Mouse (Mus musculus) cerebral cortex, adult 2 months (tissue): ENCODE data around the gene Aldh1a3.

Source experiments
- WGBS: fragments of 180-500 bp; shearing (Covaris S2); methylation state at CpG from one replicate; pipeline ENCODE4 v1.1.7; 2018; 5-methylcytosine and 5-hydroxymethylcytosine counted together

The Aldh1a3 gene

DNA sequence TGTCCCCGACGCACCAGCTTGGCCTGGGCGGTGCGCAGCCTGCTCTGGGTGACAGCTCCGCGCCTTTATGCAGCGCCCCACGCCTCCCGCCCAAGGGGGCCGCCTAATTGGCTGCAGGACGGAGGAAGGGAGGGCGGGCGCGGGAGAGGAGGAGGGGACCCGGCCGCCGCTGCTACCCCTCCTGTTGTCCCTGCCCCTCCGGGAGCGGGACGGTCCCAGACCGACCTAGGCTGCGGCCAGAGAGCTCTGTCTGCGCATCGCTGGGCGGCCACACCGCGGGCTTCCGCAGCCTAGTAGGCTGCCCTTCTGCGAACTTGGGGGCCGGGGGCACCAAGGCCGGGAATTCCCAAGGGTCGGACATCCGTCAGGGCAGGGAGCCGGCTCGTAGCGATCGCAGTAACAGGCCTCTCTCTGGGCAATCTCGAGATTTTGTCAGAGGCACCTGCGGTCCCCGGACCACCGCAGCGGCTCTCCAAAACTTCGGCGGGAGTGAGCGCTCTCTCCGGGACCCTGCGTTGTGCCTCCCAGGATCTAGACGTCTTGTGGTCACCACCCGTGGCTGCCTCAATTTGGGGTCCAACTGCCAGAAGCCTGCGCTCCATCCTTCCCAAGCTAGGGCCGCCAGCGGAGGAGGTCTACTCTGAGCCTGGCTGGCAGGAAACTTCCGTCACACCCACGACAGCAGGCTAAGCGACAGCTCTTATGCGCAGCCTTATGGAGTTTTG is at the start of gene Aldh1a3:
Aldh1a3 (minus strand) TSS at position 81 of the 725 bp plus-strand sequence.
- WGBS: under 1% methylated on average over 53 of the region's 56 CpGs

DNA sequence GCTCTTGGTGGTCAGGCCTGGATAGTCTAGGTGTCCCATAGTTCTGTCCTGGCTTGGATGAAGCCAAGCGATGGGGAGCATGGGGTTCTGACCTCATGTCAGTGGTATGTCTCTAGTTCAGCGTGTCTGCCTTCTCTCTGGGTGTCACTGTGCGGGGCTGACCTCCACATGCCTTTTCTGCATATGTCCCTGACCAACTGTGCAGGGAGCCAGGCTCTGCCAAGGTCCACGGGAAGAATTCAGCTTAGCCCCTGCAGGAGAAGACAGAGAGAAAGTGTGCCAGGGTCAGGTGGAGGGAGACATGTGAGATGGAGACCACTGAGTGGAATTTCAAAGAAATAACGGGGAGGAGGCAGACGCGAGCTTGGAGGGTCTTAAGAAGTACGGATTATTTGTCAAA is 49.0 kb upstream of the Aldh1a3 start:
- WGBS: 72% methylated on average over 8 of the region's 8 CpGs

DNA sequence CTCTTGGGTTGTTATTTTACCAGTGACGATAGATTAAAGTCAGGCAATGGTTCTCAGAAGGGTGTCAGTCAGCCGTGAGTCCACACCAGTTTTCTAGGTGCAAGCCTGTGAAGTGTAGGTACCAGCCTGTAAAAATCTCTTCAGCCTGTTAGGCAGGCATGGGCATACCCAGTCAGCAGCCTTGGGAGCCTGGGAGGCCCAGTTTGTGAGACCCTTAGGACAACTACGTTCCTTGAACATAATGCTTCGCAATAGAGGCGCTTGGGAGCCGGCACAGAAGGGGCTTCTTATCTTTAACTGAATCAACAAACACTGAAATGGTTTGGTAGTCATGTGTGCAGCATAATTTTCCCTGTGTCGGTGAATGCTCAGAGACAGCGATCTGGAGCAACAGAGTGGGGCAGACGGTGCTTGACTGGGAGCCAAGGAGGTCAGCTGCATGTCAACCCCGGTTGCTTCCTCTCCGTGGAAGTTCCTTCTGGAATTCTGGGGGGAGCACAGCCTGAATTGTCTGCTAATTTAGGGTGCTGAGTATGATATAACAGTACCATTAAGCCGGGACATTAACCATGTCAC is 44.4 kb upstream of the Aldh1a3 start:
- 64% methylated on average over 12 of the region's 12 CpGs for WGBS

DNA sequence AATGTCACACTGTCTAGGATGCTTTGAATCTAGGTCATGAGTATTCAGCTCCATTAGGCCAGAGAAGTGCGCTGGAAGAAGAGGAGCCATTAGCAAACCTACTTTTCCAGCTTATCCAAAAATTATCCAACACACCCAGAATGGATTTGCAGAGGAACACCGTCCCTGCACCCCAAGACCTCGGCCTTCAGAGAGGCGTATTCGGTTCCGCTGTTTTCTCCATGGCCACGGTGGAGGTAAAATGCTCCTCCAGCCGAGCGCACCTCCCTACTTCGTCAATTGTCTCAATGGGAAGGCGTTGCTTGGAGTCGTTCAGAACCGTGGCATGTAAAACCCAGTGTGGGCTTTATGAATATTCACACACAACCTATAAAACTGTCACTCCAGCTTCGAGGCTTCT is 39.3 kb upstream of the Aldh1a3 start:
- 75% methylated on average over 14 of the region's 14 CpGs for WGBS

DNA sequence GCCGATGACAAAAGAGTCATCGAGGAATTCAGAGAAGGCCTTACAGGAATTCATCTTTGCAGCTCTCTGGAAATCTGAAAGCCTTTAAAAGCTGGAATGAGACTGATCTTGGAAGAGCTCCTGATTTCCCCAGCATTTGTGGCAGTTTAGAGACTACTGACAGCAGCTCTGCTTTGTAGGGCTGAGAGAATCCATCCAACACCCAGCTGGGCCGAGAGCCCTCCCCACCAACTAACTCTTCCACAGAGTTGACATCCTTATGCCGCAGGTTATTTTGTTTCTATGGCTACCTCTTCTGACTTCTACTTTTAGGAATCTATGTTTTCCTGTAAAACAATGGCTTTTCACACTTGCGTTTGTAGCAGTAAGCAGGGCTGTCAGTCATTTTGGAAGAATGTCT is 37.9 kb upstream of the Aldh1a3 start:
- WGBS: 39% methylated on average over 5 of the region's 5 CpGs

DNA sequence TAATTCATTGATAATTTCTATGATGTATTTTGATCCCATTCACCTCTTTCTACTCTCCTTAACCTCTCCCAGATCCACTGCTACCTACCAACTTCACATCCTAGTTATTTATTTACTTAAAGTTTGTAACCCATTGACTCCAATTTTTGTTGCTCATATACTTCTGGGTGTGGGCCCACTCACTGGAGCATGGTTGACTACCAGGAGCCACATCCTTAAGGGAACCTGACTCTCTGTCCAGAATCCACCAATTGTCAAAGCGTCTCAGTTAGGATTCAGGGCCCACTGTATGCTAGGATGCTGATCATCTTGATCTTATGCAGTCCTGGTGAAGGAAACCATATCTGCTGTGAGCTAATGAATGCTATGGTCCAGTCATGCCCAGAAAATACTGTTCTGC is 35.8 kb upstream of the Aldh1a3 start:
- WGBS: 98% methylated on average over 1 of the region's 1 CpGs

DNA sequence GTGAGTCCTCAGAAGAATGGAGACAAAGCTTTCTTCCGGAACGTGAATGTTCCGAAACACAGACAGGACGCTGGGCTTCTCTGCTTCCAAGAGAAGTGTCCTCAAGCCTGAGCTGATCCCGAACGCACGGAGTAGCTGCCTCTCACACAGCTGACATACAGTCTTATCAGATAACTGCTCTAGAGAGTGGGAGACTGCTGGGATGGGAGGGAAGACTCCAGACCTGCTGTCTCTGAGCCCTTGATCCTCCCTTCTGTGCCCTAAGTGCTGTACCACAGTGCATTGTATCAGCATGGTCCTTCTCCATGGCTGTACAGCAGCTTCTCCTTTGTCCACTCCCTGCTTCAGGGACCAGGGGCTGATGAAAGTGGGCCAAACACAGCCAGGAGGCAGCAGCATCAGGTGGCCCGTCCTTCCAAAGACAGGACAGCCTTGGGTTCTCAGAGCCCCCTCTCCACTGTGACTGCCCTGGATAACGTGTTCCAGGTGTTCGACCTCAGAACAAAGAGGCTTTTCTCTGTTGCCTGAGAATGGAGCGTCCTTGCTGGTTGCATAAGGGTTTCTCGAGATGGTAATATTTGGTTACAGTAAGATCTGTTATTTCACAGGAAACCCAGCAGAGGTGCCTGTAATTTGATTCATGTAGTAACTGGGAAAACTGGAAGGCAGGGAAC is 24.4 kb upstream of the Aldh1a3 start:
- 82% methylated on average over 12 of the region's 12 CpGs for WGBS

DNA sequence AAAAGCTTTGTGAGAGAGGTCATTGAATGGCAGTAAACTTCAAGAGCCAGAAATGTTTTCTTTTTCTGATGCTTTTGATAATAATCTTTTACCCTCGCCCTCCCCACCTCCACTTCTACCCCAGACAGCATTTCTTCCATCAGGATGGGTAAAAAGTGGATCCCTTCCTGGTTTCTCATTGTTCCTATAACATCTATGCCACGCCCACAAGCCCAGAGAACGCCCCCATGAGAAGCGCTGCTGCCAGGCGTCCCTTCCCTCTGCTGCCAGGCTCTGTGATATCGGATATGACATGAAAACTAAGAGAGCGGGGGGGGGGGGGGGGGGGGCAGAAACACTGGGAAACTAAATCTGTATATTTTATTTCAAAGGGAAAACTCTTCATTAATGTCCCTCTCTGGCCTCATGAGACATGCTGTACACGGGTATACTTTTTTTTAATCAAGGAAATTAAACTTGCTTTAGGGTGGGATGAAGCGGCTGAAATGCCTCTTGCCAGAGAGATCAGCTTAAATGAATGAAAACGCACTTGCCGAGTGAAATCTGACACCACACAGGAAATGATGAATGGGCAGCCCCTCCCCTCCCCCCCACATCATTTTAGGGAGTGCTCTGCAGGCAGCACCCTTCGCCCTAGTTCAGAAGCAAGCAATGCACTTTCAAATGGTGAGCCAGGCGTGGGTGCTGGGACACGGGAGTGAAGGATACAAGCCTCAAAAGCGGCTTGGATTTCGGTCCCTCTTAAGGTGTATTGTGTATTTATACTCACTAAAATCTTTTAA is 22.8 kb upstream of the Aldh1a3 start:
- 22% methylated on average over 16 of the region's 16 CpGs for WGBS

DNA sequence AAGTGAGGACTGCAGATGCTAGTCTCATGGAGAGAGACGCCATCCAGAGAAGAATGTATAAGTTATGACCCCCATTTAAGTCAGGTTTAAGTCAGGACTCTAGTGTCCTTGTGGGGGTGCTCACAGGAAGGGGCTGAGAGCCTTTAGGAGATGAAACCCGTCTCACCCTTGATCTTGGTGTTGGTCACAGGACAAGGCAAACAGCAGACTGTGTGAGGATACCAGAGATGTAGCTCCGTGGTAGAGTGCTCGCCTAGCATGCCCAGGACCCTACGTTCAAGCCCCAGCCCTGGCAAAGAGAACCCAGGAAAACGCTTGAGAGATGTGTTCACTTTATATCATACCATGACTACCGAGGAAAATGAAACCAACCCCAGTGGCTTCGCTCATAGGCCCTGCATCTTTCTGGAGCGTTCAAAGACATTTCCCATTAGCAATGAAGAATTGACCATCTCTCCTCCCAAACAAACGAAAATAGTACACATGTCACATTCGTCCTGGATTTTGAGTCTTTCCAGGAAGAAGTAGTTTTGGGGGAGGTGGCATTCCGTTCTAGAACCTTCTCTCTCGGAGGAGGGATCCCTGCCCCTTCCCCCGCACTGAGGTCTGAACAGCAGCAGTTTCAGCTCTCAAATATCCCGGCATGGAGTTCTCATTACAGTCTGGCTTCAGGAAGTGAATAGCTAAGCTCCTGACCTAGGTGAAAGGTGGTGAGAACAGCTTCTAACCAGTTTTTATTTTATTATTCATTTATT is 21.6 kb upstream of the Aldh1a3 start:
- 84% methylated on average over 15 of the region's 15 CpGs for WGBS

DNA sequence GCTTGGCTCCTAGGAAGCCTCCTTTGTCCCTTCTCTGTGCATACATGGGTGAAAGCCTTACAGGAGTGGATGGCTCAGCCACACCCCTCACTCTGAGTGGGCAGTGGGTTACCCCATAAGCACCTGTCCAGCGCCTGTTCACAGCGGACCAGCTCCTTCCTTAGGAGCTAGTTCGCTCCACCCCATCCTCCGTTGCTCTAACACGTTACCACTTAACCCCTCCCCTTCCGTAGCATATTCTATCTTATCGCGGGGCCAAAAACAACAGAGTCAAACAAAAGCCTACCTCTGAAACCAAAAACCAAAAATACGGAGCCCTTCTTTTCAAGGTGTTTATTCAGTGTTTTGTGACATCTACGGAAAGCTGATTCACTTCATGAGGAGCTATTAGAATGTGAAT is 21.0 kb upstream of the Aldh1a3 start:
- 61% methylated on average over 10 of the region's 10 CpGs for WGBS

DNA sequence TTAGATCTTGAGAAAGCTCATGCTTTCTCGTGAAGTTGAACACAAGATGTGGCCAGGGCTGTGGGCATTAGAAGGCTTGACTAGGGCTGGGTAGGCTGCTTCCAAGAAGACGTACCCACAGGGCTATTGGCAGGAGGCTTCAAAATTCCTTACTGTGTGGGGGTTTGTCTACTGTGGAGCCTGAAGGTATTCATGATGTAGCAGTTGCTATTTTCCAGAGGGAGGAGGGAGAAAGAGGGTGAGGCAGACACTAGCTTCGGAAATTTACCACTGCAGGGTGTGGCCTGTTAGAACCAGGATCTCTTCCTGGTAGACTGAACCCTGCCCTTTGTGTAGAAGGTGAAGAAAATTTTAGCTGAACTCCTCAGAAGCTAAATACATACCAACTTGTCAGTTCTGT is 19.5 kb upstream of the Aldh1a3 start:
- WGBS: 91% methylated on average over 3 of the region's 3 CpGs

DNA sequence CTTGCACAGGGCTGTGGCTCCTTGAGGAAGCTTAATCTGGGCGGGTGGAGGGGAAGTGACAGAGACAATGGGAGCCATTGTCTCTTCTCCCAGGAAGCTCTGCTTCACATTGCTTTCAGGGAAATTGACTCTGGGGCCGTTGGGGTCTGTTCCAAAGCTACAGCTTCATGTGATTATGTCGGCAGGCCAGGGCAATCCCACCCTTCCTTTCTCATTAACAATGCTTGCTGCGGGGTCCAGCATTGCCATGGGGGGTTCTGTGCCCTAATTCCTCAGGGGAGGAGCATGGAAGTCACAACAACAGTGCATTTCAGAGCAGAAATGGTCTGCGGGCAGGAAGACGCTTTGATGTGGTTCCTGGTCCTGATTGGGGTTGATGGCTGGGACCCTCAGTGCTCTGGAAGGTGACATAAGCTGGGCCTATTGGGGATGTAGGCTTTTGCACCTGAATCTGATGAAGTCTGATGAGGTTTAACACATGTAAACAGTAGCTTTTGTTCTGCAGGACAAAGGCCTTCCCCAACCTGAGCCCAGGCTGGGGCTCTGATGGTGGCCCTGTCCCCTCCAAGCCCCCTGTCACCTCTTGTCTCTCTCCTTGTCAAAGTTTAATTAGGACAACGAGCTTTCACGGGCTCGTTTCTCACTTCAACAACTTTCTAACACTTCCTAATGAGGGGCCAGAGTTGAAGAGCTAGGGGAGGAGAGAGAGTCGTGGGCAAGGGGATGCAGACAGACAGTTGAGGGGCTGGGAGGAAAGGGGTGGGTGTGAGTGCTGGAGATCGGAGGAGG is 18.0 kb upstream of the Aldh1a3 start:
- 64% methylated on average over 11 of the region's 11 CpGs for WGBS

DNA sequence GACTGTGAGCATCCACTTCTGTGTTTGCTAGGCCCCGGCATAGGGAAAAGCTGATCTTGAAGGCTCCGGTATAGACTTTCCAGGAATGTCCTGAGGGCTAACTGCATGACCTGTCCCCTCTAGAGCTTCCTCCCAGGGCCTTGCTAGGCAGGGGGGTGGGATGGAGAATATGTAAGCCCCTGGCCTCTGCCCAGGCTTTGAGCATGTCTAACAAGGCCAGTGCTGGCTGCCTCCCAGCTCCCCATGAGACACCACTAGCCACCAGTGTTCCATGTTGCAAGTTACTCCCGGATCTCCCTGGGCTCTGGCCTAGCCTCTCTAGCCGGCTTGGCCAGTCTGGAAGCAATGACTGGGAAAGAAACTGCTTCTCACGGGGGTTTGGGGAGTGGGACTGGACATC is 17.4 kb upstream of the Aldh1a3 start:
- 74% methylated on average over 5 of the region's 5 CpGs for WGBS

DNA sequence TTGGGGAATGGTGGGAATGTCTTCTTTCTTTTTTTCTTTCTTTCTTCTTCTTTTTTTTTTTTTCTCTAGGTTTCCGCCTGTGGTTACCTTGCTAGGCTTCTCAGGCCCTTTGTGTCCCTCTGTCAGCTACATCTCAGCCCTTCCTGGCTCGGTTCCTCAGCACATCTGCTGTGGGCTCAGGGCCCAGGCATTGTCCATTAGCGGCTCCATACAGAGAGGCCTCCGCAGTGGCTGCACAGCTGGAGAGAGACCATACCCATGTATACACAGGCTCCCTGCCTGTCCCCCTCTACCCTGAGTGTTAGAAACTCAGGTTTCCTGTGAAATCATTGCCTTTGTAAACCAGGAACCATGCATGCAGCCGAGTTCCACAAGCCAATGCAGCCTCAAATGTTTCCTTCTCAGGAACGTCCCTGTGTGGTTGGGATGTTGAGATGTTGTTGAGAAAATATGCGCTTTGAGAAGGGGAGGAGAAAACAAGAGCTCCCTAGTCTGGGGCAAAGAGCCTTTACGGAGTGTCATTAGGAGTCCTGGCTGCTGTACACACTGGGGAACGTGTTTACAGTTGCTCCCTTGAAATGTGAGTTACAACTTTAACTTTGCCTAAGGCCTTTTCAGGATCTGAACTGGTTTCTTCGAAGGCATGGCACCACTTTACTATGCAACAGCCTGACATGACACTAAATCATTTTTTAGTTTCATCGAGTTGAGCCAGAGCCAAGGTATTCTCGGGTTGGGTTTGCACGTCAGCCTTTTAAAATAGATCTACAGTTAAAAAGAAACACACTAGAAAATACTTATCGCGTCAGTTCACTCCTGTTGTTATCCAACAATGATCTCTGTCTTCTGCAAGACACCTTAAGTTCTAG is 15.4 kb upstream of the Aldh1a3 start:
- WGBS: 51% methylated on average over 15 of the region's 15 CpGs

DNA sequence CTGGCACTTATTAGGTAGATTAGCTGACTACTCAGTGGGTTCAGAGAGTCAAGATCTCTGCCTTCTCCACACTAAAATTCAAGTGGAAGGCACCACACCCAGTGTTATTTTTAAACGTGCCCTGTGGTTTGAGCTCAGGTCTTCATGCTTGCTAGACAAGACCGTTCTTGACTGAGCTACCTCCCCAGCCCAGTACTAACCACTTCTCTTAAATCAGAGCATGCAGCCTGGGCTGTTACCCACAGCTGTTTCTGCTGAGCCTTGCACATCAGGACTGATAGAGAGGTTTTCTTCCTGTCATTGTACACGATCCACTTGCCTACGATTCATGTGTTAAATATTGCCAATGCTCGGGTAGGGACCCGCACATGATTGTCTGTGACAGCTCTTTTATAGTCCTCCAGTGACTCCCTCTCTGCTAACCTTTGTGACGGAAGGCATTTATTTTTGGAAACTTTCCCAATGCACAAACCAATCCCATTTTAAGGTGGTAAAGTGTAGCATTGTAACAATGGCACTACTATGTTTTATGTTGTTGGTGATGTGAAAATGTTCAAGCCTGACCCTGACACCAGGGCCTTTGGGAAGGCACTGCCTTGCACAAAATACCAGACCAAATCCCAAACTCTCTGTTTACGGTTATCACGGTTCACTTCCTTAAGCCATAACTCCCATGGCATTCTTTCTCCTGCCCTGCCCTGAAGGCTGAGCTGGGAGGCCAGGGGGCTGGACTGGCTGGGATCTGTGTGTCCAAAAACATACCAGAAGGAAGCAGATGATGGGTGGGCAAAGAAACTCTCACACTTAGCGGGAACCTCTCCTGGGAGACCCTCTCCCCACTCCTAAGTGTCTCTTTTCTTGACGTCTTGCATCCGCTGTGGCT is 11.7 kb upstream of the Aldh1a3 start:
- WGBS: 89% methylated on average over 12 of the region's 12 CpGs

DNA sequence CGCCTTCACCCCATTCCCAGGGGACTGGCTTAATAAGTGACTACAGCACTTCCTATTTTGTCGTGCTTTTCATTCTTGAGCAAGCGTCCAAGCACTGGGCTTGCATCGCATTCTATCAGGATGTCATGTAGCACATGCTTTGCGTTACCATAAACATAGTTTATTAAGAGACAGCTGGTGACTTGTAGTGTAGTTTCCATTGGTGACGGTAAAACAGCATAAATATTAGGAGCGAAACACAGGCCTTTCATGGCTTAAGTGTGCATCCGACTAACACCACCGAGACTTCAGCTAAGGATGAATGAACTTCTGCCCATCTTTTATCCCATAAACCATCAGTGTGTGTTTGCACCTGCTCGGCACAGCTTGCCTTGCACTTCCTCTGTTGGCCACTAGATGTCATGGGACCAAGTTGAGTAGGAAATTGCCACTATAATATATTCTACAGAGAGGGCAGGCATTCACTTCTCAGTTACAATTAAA is 7.2 kb upstream of the Aldh1a3 start:
- 37% methylated on average over 10 of the region's 10 CpGs for WGBS

DNA sequence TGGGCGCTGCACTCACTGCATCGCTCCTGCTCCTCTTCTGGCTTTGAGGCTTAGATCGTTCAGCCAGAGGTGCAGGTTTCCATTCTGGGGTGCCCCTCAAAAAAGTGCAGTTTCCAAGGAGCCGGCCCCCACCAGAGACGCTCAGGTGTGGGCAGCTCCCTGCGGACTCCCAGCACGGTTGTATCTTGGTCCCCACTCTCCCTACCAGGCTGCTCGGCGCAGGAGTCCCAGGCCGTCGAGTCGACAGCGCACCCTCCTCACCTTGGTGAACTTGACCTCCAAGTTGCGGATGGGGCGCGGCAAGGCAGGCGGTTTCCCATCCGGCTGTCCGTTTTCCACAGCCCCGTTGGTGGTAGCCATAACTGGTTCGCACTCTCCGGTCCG is 272 bp downstream of the Aldh1a3 start:
- WGBS: 3% methylated on average over 23 of the region's 23 CpGs

DNA sequence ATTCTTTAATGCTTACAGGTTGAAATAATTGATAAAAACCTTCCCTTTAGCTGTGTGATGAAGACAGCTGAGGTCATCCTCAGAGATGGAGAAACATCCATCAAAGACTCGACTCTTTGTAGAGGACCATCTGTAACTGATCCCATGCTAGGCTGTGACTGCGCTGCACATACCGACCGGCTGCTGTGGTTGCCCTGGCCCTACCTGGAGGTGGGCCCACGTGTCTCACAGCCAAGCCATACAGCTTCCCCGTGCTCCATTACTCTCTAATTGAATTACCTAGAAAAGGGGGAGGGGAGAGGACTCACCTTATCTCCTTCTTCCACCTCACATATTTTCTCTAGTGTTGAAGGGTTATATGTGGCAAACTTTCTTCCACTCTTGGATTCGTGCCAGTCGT is 5.4 kb downstream of the Aldh1a3 start:
- 82% methylated on average over 8 of the region's 8 CpGs for WGBS

DNA sequence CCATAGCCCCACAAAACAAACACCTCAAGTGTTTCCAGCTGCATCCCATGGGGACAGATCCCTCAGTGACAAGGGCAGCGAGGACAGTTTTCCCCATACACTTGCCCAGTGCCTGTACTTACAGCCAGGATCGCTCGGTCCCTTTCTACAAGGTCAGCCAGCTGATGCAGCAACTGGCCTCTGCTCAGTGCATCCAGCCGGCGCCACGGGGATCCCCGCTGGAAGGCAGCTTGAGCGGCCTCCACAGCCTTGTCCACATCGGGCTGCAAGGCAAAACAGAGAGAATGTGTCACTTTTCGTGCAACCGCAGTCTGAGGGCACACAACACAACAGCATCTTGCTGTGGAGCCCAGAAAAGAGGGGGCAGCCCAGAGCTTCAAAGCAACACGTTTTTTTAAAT is 8.3 kb downstream of the Aldh1a3 start:
- 66% methylated on average over 12 of the region's 12 CpGs for WGBS
